Mouse (Mus musculus): Measurements from ENCODE around the gene N4bp3. TPM values are rescaled to one million over a fixed set of nuclear protein-coding genes. Genes with fewer than 3 reads are reported as not detected.
"Not testable (repeated sequence)": the region's sequence is repeated elsewhere in the genome, so short reads cannot be mapped to it uniquely, and the experiment has no call there.

The N4bp3 gene
- polyA plus RNA-seq, 1 experiment = 11.8 TPM

DNA sequence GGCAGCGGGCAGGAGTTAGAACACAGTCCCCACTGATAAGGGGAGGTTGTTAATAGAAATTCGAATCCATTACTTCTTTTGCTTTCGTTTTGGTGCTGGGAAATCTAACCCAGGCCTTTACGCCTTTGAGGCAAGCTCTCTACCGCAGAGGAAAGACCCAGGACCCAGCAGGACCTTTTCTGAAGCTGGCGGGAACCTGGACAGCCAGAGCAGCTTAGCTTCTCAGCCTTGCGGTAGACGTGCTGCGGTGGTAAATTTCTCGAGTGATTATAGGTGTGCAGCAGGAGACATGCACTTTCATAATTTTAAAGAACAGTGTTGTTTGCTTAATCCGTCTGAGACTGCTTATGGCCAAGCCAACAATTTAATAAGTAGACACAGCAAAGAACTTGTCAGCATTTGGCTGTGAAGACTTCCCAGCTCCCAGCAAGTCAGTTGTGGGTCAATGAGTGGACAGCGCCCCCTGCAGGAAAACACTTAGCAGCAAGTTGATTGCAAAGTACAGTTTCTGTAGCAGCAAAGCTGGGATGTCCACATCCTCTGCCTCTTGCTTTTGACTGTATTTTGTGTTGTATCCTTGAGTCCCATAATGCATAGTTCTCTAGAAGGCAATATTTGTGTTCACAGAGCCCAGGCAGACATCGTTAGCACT is 30.8 kb upstream of the N4bp3 start:
- no peaks in the 10 kb centered on the region for H3K27me3 ChIP-seq (replicated peaks; ENCODE audit: control insufficient read depth, insufficient read depth, low read length)
- no peaks in the 10 kb centered on the region for H3K36me3 ChIP-seq (ENCODE audit: control insufficient read depth, insufficient read depth, low read length)
- no peak overlapping the region for H3K4me3 ChIP-seq (ENCODE audit: insufficient read depth, low read depth, low read length)
- H3K4me1 ChIP-seq (ENCODE audit: control insufficient read depth, insufficient read depth, low read length) = peaks cover 3% of the 10 kb centered on the region; the same call in 1 of the 2 replicates
- TF ChIP-seq POLR2A (IDR thresholded peaks at IDR 0.05; ENCODE audit: low read depth, low read length) = no peak
- peak; percentile 98 for TF ChIP-seq CTCF (conservative IDR thresholded peaks at IDR 0.05; ENCODE audit: insufficient read depth, insufficient read length, low read depth, low read length)
- DNase-seq = peak; percentile 92
- 28% methylated on average over 13 of the region's 13 CpGs for whole genome bisulfite sequencing
- H3K27ac ChIP-seq (ENCODE audit: insufficient read depth, low read depth, low read length) = no peak overlapping the region; the same call in 1 of the 2 replicates

DNA sequence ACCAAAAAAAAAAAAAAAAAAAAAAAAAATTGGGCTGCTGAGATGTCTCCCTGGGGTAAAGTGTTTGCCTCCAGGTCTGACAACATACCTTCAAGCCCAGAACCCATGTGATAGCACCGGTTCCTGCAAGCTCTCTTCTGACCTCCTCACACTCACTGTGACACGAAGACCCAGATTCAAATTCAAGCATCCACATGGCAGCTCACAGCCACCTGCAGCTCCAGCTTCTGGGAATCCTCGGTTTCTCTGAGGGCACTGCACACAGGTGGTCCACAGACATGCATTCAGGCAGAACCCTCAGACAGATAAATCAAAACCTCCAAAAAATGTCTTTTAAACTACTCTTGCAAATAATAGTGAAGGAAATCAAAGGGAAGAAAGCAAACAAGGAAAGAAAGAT is 28.8 kb upstream of the N4bp3 start:
- 91% methylated on average over 3 of the region's 3 CpGs for WGBS
- TF ChIP-seq POLR2A (IDR thresholded peaks at IDR 0.05; ENCODE audit: low read depth, low read length) (no peak), CTCF (conservative IDR thresholded peaks at IDR 0.05; ENCODE audit: insufficient read depth, insufficient read length, low read depth, low read length) (no peak)
- Histone ChIP-seq H3K27ac (ENCODE audit: insufficient read depth, low read depth, low read length) (no peak overlapping the region), H3K4me1 (ENCODE audit: control insufficient read depth, insufficient read depth, low read length) (peaks cover 3% of the 10 kb centered on the region; the same call in 1 of the 2 replicates), H3K27me3 (replicated peaks; ENCODE audit: control insufficient read depth, insufficient read depth, low read length) (no peaks in the 10 kb centered on the region), H3K4me3 (ENCODE audit: insufficient read depth, low read depth, low read length) (no peak overlapping the region), H3K36me3 (ENCODE audit: control insufficient read depth, insufficient read depth, low read length) (no peaks in the 10 kb centered on the region)
- DNase-seq = no peak

DNA sequence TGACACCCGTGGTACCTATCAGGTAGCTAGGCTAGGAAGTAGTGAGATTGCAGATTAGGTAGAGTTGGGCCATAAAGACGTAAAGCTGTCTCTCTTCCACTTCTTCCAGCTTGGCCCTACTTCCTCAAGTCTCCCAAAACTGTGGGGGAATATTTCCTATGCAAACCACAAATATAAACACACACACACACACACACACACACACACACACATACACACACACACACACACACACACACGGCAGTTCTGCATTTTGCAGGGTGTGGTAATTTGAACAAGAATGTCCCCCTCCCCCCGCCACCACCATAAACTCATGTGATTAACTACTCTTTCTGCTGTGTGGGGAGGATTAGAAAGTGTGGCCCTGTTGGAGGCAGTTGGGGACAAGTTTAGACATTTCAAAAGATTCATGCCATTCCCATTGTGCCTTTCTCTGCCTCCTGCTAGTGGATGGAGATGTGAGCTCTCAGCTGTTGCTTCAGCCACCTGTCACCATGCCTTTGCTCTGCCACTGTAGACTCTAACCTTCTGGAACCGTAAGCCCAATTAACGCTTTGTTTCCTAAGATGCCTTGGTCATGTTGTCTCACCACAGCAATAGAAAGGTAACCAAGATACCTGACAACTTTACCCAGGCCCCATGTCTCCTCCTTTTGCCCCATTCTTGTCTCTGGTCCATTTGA is 27.2 kb upstream of the N4bp3 start:
- H3K36me3 ChIP-seq (ENCODE audit: control insufficient read depth, insufficient read depth, low read length) = no peaks in the 10 kb centered on the region
- H3K27me3 ChIP-seq (replicated peaks; ENCODE audit: control insufficient read depth, insufficient read depth, low read length) = no peaks in the 10 kb centered on the region
- no peak for TF ChIP-seq POLR2A (IDR thresholded peaks at IDR 0.05; ENCODE audit: low read depth, low read length)
- no peak for TF ChIP-seq CTCF (conservative IDR thresholded peaks at IDR 0.05; ENCODE audit: insufficient read depth, insufficient read length, low read depth, low read length)
- DNase-seq = no peak
- peaks cover 3% of the 10 kb centered on the region; the same call in 1 of the 2 replicates for H3K4me1 ChIP-seq (ENCODE audit: control insufficient read depth, insufficient read depth, low read length)
- H3K27ac ChIP-seq (ENCODE audit: insufficient read depth, low read depth, low read length) = no peak overlapping the region
- no peak overlapping the region for H3K4me3 ChIP-seq (ENCODE audit: insufficient read depth, low read depth, low read length)
- WGBS = 62% methylated on average over 6 of the region's 6 CpGs

DNA sequence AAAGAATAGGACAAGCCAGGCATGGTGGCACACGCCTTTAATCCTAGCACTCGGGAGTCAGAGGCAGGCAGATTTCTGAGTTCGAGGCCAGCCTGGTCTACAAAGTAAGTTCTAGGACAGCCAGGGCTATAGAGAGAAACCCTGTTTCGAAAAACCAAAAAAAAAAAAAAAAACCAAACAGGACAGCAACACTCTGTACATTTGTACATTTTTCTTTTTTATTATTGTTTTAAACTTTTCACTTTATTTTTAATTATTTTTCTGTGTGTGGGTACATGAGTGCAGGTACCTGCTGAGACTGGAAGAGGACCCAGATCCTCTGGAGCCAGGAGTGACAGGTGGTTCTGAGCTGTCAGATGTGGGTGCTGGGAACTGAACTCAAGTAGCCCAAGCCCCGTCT is 24.7 kb upstream of the N4bp3 start:
- TF ChIP-seq CTCF (conservative IDR thresholded peaks at IDR 0.05; ENCODE audit: insufficient read depth, insufficient read length, low read depth, low read length) (no peak), POLR2A (IDR thresholded peaks at IDR 0.05; ENCODE audit: low read depth, low read length) (no peak)
- no peak for DNase-seq
- H3K36me3 ChIP-seq (ENCODE audit: control insufficient read depth, insufficient read depth, low read length) = no peaks in the 10 kb centered on the region
- no peaks in the 10 kb centered on the region for H3K27me3 ChIP-seq (replicated peaks; ENCODE audit: control insufficient read depth, insufficient read depth, low read length)
- no peak overlapping the region for H3K4me3 ChIP-seq (ENCODE audit: insufficient read depth, low read depth, low read length)
- WGBS = 94% methylated on average over 5 of the region's 5 CpGs
- H3K27ac ChIP-seq (ENCODE audit: insufficient read depth, low read depth, low read length) = no peak overlapping the region
- no peaks in the 10 kb centered on the region for H3K4me1 ChIP-seq (ENCODE audit: control insufficient read depth, insufficient read depth, low read length)

DNA sequence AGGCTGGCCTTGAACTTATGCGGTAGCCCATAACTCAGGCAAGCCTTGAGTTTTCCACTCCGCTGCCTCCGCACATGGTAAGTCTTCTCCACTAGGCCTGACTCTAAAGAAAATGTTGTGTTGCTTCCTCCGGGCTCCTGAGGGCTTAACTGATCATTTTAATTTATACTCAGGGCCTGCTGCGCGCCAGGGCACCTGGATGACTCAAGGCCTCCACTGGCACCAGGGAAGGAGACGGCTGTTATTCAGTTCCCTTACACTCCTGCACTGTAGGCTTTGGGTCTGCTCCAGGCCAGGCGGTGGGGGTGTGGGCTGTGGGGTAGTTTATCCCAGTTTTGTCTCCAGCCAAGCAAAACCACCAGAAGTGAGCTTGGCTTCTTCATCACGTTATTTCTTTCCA is 22.6 kb upstream of the N4bp3 start:
- WGBS = 53% methylated on average over 9 of the region's 9 CpGs
- no peaks in the 10 kb centered on the region for H3K27me3 ChIP-seq (replicated peaks; ENCODE audit: control insufficient read depth, insufficient read depth, low read length)
- DNase-seq = peak; percentile 56
- no peak overlapping the region for H3K4me3 ChIP-seq (ENCODE audit: insufficient read depth, low read depth, low read length)
- H3K4me1 ChIP-seq (ENCODE audit: control insufficient read depth, insufficient read depth, low read length) = no peaks in the 10 kb centered on the region
- no peaks in the 10 kb centered on the region for H3K36me3 ChIP-seq (ENCODE audit: control insufficient read depth, insufficient read depth, low read length)
- no peak for TF ChIP-seq POLR2A (IDR thresholded peaks at IDR 0.05; ENCODE audit: low read depth, low read length)
- no peak for TF ChIP-seq CTCF (conservative IDR thresholded peaks at IDR 0.05; ENCODE audit: insufficient read depth, insufficient read length, low read depth, low read length)
- no peak overlapping the region; the same call in 1 of the 2 replicates for H3K27ac ChIP-seq (ENCODE audit: insufficient read depth, low read depth, low read length)

DNA sequence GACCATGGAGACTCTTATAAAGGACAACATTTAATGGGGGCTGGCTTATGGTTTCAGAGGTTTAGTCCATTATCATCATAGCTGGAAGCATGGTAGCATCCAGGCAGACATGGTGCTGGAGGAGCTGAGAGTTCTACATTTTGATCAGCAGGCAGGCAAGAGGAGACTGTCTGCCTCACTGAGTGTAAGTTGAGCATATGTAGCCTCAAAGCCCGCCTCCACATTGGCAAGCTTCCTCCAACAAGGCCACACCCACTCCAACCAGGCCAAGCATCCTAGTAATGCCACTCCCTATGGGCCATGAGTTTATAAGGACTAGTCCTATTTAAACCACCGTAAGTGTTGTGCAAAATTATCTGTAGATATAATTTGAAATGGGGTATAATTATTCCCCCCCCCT is 20.7 kb upstream of the N4bp3 start:
- no peak for DNase-seq
- 85% methylated on average over 2 of the region's 2 CpGs for WGBS
- TF ChIP-seq CTCF (conservative IDR thresholded peaks at IDR 0.05; ENCODE audit: insufficient read depth, insufficient read length, low read depth, low read length) (no peak), POLR2A (IDR thresholded peaks at IDR 0.05; ENCODE audit: low read depth, low read length) (no peak)

DNA sequence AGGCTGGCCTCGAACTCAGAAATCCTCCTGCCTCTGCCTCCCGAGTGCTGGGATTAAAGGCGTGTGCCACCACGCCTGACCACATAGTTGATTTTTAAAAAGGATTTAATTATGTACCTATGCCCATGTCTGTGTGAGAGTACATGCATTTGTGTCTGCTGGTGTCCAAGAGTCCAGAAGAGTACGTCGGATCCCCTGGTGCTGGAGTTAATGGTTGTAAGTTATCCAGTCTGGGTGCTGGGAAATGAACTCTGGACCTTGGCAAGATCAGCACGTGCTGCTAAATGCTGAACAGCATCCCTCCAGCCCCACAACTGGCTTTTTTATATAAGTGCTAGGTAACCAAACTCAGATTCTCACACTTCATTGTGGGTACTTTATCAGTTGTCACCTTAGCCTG is 20.2 kb upstream of the N4bp3 start:
- peak; percentile 71 for DNase-seq
- 65% methylated on average over 7 of the region's 7 CpGs for WGBS

More for the DNA sequence above, 20.7 kb upstream of the N4bp3 start:
- Histone ChIP-seq H3K27ac (ENCODE audit: insufficient read depth, low read depth, low read length) (no peak overlapping the region), H3K36me3 (ENCODE audit: control insufficient read depth, insufficient read depth, low read length) (no peaks in the 10 kb centered on the region), H3K4me3 (ENCODE audit: insufficient read depth, low read depth, low read length) (no peak overlapping the region), H3K27me3 (replicated peaks; ENCODE audit: control insufficient read depth, insufficient read depth, low read length) (no peaks in the 10 kb centered on the region), H3K4me1 (ENCODE audit: control insufficient read depth, insufficient read depth, low read length) (no peaks in the 10 kb centered on the region)

DNA sequence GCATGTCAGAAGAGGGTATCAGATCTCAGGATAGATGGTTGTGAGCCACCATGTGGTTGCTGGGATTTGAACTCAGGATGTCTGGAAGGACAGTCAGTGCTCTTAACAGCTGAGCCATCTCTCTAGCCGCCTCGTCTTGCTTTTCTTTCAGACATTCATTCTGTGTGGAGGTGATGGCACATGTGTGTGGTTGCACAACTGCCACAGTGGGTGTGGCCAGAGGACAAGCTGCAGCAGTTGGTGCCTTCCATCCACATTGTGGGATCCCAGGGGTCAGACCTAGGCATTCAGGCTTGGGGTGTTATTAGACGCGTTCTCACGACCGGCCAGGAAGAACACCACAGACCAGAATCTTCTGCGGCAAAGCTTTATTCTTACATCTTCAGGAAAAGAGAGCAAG is 14.1 kb upstream of the N4bp3 start:
- not testable (repeated sequence) for H3K4me1 ChIP-seq (ENCODE audit: control insufficient read depth, insufficient read depth, low read length); H3K36me3 ChIP-seq (ENCODE audit: control insufficient read depth, insufficient read depth, low read length); H3K27ac ChIP-seq (ENCODE audit: insufficient read depth, low read depth, low read length); DNase-seq; H3K4me3 ChIP-seq (ENCODE audit: insufficient read depth, low read depth, low read length); H3K27me3 ChIP-seq (replicated peaks; ENCODE audit: control insufficient read depth, insufficient read depth, low read length)
- WGBS = 96% methylated on average over 7 of the region's 7 CpGs

More for the DNA sequence above, 20.2 kb upstream of the N4bp3 start:
- H3K27me3 ChIP-seq (replicated peaks; ENCODE audit: control insufficient read depth, insufficient read depth, low read length) = no peaks in the 10 kb centered on the region
- TF ChIP-seq CTCF (conservative IDR thresholded peaks at IDR 0.05; ENCODE audit: insufficient read depth, insufficient read length, low read depth, low read length) = no peak
- TF ChIP-seq POLR2A (IDR thresholded peaks at IDR 0.05; ENCODE audit: low read depth, low read length) = no peak
- H3K4me1 ChIP-seq (ENCODE audit: control insufficient read depth, insufficient read depth, low read length) = no peaks in the 10 kb centered on the region
- H3K4me3 ChIP-seq (ENCODE audit: insufficient read depth, low read depth, low read length) = no peak overlapping the region
- no peaks in the 10 kb centered on the region for H3K36me3 ChIP-seq (ENCODE audit: control insufficient read depth, insufficient read depth, low read length)
- H3K27ac ChIP-seq (ENCODE audit: insufficient read depth, low read depth, low read length) = 0 out of 2 replicates have a peak overlapping the region, but pooled peaks have one; percentile 46

All from kidney, adult 2 months (tissue).